Mouse (Mus musculus) macrophage (primary cell): Measurements from ENCODE around the gene Dhx29. TPM values are rescaled to one million over a fixed set of nuclear protein-coding genes. Genes with fewer than 3 reads are reported as not detected.

Experiments
- H3K27ac ChIP-seq: fragments of 350-480 bp; formaldehyde crosslinking; 2 replicates; pipeline ENCODE4 v1.9.0; 2021
- H3K36me3 ChIP-seq: fragments of 350-480 bp; formaldehyde crosslinking; 2 replicates; pipeline ENCODE4 v1.9.0; 2021; ENCODE audit errors: inconsistent target
- H3K4me3 ChIP-seq: fragments of 350-480 bp; formaldehyde crosslinking; 2 replicates; pipeline ENCODE4 v1.9.0; 2021; ENCODE audit errors: inconsistent target
- H3K79me2 ChIP-seq: fragments of 350-480 bp; formaldehyde crosslinking; 2 replicates; pipeline ENCODE4 v1.9.0; 2021; ENCODE audit errors: inconsistent target
- WGBS: methylation state at CpG from one replicate; pipeline ENCODE4 v1.1.7; 2026; ENCODE audit warnings: inconsistent platforms; ENCODE audit not compliant: missing documents; 5-methylcytosine and 5-hydroxymethylcytosine counted together
- polyA plus RNA-seq: library from polyadenylated mRNA; stranded (reverse); fragments of 250-400 nt; gene quantifications from 3 replicates; pipeline ENCODE4 v1.2.4, GENCODE M21; 2018; ENCODE audit warnings: inconsistent platforms

The Dhx29 gene
- polyA plus RNA-seq, 1 experiment from 2014 or later: 17.3 TPM

- no peak overlapping the region for H3K27ac ChIP-seq
- H3K36me3 ChIP-seq: peaks cover 33% of the 10 kb centered on the region; the same call in 1 of the 2 replicates
- H3K79me2 ChIP-seq: no peaks in the 10 kb centered on the region
- WGBS: 59% methylated on average over 6 of the region's 6 CpGs
- no peak overlapping the region for H3K4me3 ChIP-seq
These were observed 18.6 kb downstream of the Dhx29 start for GRCm38 (mm10) chr13:112945900-112946299.

DNA sequence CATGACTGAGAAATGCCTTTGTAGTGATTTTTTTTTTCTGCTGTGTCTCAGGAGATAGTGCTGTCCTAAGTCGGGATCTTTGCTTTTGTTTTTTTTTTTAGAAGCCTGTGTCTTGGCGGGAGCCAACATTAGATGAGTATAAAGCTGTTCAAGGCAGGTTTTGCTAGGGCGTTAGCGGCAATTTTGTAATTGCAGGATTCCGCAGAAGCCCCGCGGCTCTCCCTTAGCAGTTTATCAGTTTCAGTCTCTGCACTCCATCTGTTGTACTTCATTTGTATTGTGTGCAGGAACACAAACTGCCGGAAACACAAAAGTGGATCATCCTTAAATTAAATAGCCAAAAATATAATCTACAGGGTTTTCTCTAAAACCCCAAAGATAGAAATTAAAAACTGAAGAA, 26.8 kb downstream of the Dhx29 start:
- Histone ChIP-seq H3K4me3 (no peak overlapping the region), H3K79me2 (no peaks in the 10 kb centered on the region), H3K36me3 (peaks cover 33% of the 10 kb centered on the region), H3K27ac (no peak overlapping the region)
- WGBS: 95% methylated on average over 7 of the region's 8 CpGs

GRCm38 (mm10) chr13:112963081-112963480, 35.8 kb downstream of the Dhx29 start:
- no peak overlapping the region for H3K4me3 ChIP-seq
- no peak overlapping the region for H3K27ac ChIP-seq
- H3K36me3 ChIP-seq: peaks cover 44% of the 10 kb centered on the region
- H3K79me2 ChIP-seq: no peaks in the 10 kb centered on the region
- 94% methylated on average over 5 of the region's 5 CpGs for WGBS

GRCm38 (mm10) chr13:112964421-112964820, 37.2 kb downstream of the Dhx29 start:
- Histone ChIP-seq H3K36me3 (peaks cover 43% of the 10 kb centered on the region), H3K79me2 (no peaks in the 10 kb centered on the region), H3K27ac (no peak overlapping the region), H3K4me3 (no peak overlapping the region)
- 94% methylated on average over 12 of the region's 12 CpGs for WGBS

GRCm38 (mm10) chr13:112967267-112967666, 40.0 kb downstream of the Dhx29 start:
- 92% methylated on average over 5 of the region's 5 CpGs for WGBS
- Histone ChIP-seq H3K4me3 (no peak overlapping the region), H3K36me3 (peaks cover 43% of the 10 kb centered on the region), H3K79me2 (no peaks in the 10 kb centered on the region), H3K27ac (no peak overlapping the region)

- 26% methylated on average over 10 of the region's 10 CpGs for WGBS
- Histone ChIP-seq H3K27ac (no peak overlapping the region), H3K79me2 (no peaks in the 10 kb centered on the region), H3K4me3 (no peak overlapping the region), H3K36me3 (no peaks in the 10 kb centered on the region)
These were observed 49.5 kb downstream of the Dhx29 start for GRCm38 (mm10) chr13:112976720-112977119.

DNA sequence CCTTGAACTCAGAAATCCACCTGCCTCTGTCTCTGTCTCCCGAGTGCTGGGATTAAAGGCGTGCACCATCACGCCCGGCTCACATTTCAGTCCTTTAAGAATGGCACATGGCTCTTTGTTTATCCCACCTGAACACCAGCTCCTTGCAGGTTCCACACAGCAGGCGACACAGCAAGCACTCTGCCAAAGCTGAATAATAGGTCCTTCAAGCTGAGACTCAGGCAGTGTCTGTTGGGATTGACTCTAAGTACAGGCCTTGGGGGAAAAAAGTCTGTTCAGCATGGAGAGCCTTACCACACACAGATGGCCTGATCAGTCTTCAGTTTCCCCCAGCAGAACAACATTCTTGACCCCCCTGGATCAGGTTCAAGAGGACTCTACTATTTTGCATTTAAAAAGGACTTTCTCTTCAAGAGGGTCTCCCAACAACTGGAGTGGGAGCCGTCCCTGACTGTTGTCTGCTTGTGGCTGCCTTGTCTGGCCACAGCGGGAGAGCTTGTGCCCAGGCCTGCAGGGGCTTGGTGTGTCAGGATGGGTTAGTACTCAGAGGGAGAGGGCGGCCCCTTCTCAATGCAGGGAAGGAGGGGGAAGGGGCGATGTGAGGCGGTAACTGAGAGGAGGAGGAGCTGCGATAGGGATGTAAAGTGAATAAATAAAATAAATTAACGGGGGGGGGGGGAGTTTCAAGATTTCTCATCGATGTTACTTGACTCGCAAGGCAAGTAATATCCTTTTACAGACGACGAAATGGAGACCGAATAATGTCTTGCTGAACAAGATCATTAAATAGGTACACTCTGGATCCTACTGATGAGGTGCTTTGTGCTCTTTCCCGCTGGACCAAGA, 58.6 kb downstream of the Dhx29 start:
- no peaks in the 10 kb centered on the region for H3K36me3 ChIP-seq
- H3K4me3 ChIP-seq: no peak overlapping the region
- no peak overlapping the region for H3K27ac ChIP-seq
- 34% methylated on average over 18 of the region's 18 CpGs for WGBS
- no peaks in the 10 kb centered on the region for H3K79me2 ChIP-seq

- 7% methylated on average over 17 of the region's 17 CpGs for WGBS
- Histone ChIP-seq H3K27ac (no peak overlapping the region), H3K4me3 (no peak overlapping the region), H3K36me3 (no peaks in the 10 kb centered on the region), H3K79me2 (no peaks in the 10 kb centered on the region)
These were observed 59.2 kb downstream of the Dhx29 start for GRCm38 (mm10) chr13:112986451-112986950.

- no peaks in the 10 kb centered on the region for H3K36me3 ChIP-seq
- no peak within 1 kb of the TSS for H3K27ac ChIP-seq
- H3K79me2 ChIP-seq: no peaks in the 10 kb centered on the region
- no peak within 1 kb of the TSS; the same call in 1 of the 2 replicates for H3K4me3 ChIP-seq
- 0% methylated on average over 42 of the region's 47 CpGs for WGBS
These were observed 60.3 kb downstream of the Dhx29 start, which contains the start of gene Ccno for GRCm38 (mm10) chr13:112987532-112987943. TSS of gene Ccno (plus strand) at chr13:112987802.

GRCm38 (mm10) chr13:112987991-112988390, 60.7 kb downstream of the Dhx29 start:
- Histone ChIP-seq H3K36me3 (no peaks in the 10 kb centered on the region), H3K79me2 (no peaks in the 10 kb centered on the region), H3K4me3 (no peak overlapping the region; the same call in 1 of the 2 replicates), H3K27ac (no peak overlapping the region)
- WGBS: under 1% methylated on average over 39 of the region's 39 CpGs

GRCm38 (mm10) chr13:112988866-112989265, 61.6 kb downstream of the Dhx29 start:
- H3K4me3 ChIP-seq: no peak overlapping the region
- H3K36me3 ChIP-seq: no peaks in the 10 kb centered on the region
- H3K27ac ChIP-seq: no peak overlapping the region
- no peaks in the 10 kb centered on the region for H3K79me2 ChIP-seq
- 4% methylated on average over 19 of the region's 19 CpGs for WGBS

DNA sequence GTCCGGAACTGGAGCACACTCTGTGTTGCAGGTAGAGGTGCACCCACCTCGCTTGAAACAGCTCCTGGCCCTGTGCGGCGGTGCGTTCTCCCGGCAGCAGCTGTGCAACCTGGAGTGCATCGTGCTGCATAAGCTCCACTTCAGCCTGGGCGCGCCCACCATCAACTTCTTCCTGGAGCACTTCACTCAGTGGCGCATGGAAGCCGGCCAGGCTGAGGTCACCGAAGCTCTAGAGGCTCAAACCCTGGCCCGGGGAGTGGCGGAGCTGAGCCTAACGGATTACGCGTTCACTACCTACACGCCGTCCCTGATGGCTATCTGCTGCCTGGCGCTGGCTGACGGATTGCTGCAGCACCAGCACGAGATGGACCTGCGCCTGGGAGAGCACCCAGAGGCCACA, 62.3 kb downstream of the Dhx29 start:
- no peaks in the 10 kb centered on the region for H3K79me2 ChIP-seq
- no peak overlapping the region for H3K27ac ChIP-seq
- WGBS: 4% methylated on average over 23 of the region's 23 CpGs
- no peak overlapping the region for H3K4me3 ChIP-seq
- no peaks in the 10 kb centered on the region for H3K36me3 ChIP-seq

DNA sequence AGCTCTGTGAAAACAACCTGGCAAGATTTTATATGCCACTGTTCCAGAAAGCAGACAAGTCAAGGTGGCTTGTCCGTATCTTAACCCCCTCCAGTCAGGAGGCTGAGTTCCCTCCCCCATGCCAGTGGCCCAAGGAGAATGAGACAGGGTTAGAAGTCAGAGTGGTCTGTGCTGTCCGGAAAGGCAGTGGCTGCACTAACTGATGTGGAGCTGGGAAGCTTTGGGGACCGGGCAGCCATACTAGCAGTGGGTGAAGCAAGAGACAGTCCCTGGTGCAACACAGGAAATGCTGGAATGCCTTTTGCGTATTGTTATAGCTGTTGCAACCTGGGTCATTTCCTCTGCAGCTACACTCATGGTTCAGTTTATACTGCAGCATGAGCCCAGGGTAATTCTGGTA, 63.1 kb downstream of the Dhx29 start:
- Histone ChIP-seq H3K27ac (no peak overlapping the region), H3K4me3 (no peak overlapping the region), H3K79me2 (no peaks in the 10 kb centered on the region), H3K36me3 (no peaks in the 10 kb centered on the region)
- whole genome bisulfite sequencing: 7% methylated on average over 4 of the region's 4 CpGs

DNA sequence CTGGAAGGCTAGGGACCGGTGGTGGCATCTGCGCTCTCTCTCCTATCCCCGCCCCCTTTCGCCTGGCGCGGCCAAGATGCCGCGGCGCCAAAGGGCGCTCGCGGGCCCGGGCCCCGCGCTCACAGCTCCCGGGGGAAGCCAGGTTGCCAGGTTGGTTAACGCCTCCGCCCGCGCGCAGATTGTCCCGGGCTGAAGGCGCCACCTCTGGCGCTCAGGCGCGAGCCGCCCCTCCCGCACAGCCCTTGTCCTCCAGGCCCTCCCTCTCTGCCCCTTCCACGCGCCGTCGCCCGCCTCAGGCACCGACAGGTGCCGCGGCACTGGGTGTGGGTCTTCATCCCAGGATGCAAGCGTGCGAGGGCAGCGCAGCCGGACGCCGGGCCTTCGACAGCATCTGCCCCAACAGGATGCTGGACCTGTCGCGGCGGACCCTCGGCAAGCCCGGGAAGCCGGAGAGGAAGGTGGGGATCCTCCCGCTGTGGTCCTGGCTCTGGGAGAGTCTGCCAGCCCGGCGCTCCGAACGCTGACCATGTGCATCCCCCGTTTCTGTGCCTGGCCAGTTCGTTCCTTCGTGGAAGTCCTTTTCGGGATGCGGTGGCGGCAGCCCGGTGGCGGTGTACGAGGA, 66.4 kb downstream of the Dhx29 start, which contains the start of gene Mcidas:
TSS of gene Mcidas (plus strand) at position 315 of the 622 bp plus-strand sequence.
- 1% methylated on average over 60 of the region's 63 CpGs for WGBS
- Histone ChIP-seq H3K4me3 (no peak within 1 kb of the TSS), H3K79me2 (no peaks in the 10 kb centered on the region), H3K27ac (no peak within 1 kb of the TSS), H3K36me3 (no peaks in the 10 kb centered on the region)

DNA sequence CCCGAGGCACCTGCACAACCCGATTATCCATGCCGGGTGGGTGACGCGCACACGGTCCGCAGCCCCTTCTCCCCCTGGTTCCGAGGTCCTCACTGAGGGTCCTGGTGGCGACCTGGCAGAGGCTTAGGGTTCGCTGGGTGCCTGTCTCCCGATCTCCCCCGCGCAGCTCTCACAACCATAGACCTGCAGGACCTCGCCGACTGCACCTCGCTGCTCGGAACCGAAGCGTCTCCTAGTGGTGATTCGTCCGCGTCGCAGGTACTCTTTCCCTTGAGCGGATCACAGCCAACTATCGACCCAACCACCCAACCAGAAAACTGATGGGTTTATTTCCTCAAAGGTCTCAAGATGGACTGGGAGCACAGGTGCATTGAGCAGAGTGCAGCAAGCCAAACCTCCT, 66.9 kb downstream of the Dhx29 start:
- H3K27ac ChIP-seq: no peak overlapping the region
- 3% methylated on average over 15 of the region's 25 CpGs for WGBS
- H3K4me3 ChIP-seq: no peak overlapping the region
- no peaks in the 10 kb centered on the region for H3K36me3 ChIP-seq
- H3K79me2 ChIP-seq: no peaks in the 10 kb centered on the region
